Mouse (Mus musculus) hindbrain, embryonic 13.5 days (tissue): ENCODE measurements around the gene Olfr1123. TPM values are rescaled to one million over a fixed set of nuclear protein-coding genes. Genes with fewer than 3 reads are reported as not detected.
"Not testable (repeated sequence)": the region's sequence is repeated elsewhere in the genome, so short reads cannot be mapped to it uniquely, and the experiment has no call there.

Source experiments
- ATAC-seq: fragments of 200-750 bp; cut with Nextera tagmentation; 2 replicates; pipeline ENCODE4 v1.8.0; 2017; ENCODE audit warnings: moderate TSS enrichment; ENCODE audit not compliant: low FRiP score
- H3K27ac ChIP-seq: fragments of 300-500 bp; sonication (generic); 2 replicates; pipeline ENCODE4 v1.5.1; 2015; ENCODE audit warnings: inconsistent platforms, mild to moderate bottlenecking, moderate library complexity
- H3K27me3 ChIP-seq: fragments of 300-500 bp; sonication (generic); 2 replicates; pipeline ENCODE4 v1.6.1; 2015; ENCODE audit warnings: mild to moderate bottlenecking, inconsistent platforms
- H3K36me3 ChIP-seq: fragments of 300-500 bp; sonication (generic); 2 replicates; pipeline ENCODE4 v1.6.1; 2015; ENCODE audit warnings: mild to moderate bottlenecking, inconsistent platforms
- H3K4me1 ChIP-seq: fragments of 300-500 bp; sonication (generic); replicated peaks from 2 replicates; pipeline ENCODE4 v1.6.1; 2015; ENCODE audit warnings: inconsistent platforms
- H3K4me2 ChIP-seq: fragments of 300-500 bp; sonication (generic); 2 replicates; pipeline ENCODE4 v1.6.1; 2015; ENCODE audit warnings: inconsistent platforms, mild to moderate bottlenecking, moderate library complexity
- H3K4me3 ChIP-seq: fragments of 300-500 bp; sonication (generic); 2 replicates; pipeline ENCODE4 v1.5.1; 2015; ENCODE audit warnings: mild to moderate bottlenecking, inconsistent platforms
- H3K9ac ChIP-seq: fragments of 300-500 bp; sonication (generic); 2 replicates; pipeline ENCODE4 v1.6.1; 2015; ENCODE audit warnings: mild to moderate bottlenecking, inconsistent platforms
- H3K9me3 ChIP-seq: fragments of 300-500 bp; sonication (generic); 2 replicates; pipeline ENCODE4 v1.6.1; 2016; ENCODE audit warnings: inconsistent platforms
- WGBS: fragments of 180-500 bp; shearing (Covaris S2); methylation state at CpG from one replicate; pipeline ENCODE4 v1.1.7; 2015; 5-methylcytosine and 5-hydroxymethylcytosine counted together
- polyA plus RNA-seq: library from polyadenylated mRNA; unstranded; fragments of >200 nt; fragmentation: Nextera tagmentation; extraction: Ambion mirVana; gene quantifications from 2 replicates; pipeline ENCODE4 v1.2.1, GENCODE M21; 2015

Gene Olfr1123
- polyA plus RNA-seq = not detected in 2 replicates

- no peaks in the 10 kb centered on the region for H3K36me3 ChIP-seq
- H3K4me3 ChIP-seq = no peak within 1 kb of the TSS
- WGBS = 93% methylated on average over 1 of the region's 1 CpGs
- H3K4me1 ChIP-seq = no peaks in the 10 kb centered on the region
- no peak for ATAC-seq
- H3K9me3 ChIP-seq = no peaks in the 10 kb centered on the region
- H3K27ac ChIP-seq = no peak within 1 kb of the TSS
- no peaks in the 10 kb centered on the region for H3K27me3 ChIP-seq
- H3K4me2 ChIP-seq = no peak within 1 kb of the TSS
- H3K9ac ChIP-seq = no peak within 1 kb of the TSS
These were observed at the start of gene Olfr1123 for GRCm38 (mm10) chr2:87416335-87416734. Gene Olfr1123, plus strand, starts transcription at chr2:87416635.

- H3K36me3 ChIP-seq = no peaks in the 10 kb centered on the region
- no peaks in the 10 kb centered on the region for H3K27me3 ChIP-seq
- no peak within 1 kb of the TSS for H3K4me3 ChIP-seq
- H3K9me3 ChIP-seq = no peaks in the 10 kb centered on the region
- no peak within 1 kb of the TSS for H3K9ac ChIP-seq
- H3K27ac ChIP-seq = no peak within 1 kb of the TSS
- 41% methylated on average over 1 of the region's 1 CpGs for WGBS
- no peak for ATAC-seq
- H3K4me1 ChIP-seq = no peaks in the 10 kb centered on the region
- H3K4me2 ChIP-seq = no peak within 1 kb of the TSS
These were observed 46.8 kb upstream of the Olfr1123 start, which contains the start of gene Olfr1121 for GRCm38 (mm10) chr2:87369595-87369994. Gene Olfr1121, plus strand, starts transcription at chr2:87369895.

- H3K9me3 ChIP-seq = no peaks in the 10 kb centered on the region
- H3K9ac ChIP-seq = no peak overlapping the region
- no peak overlapping the region for H3K4me2 ChIP-seq
- no peaks in the 10 kb centered on the region for H3K36me3 ChIP-seq
- WGBS = 88% methylated on average over 4 of the region's 4 CpGs
- no peaks in the 10 kb centered on the region for H3K4me1 ChIP-seq
- no peak for ATAC-seq
- no peak overlapping the region for H3K4me3 ChIP-seq
- no peaks in the 10 kb centered on the region for H3K27me3 ChIP-seq
- H3K27ac ChIP-seq = no peak overlapping the region
These were observed 44.7 kb upstream of the Olfr1123 start for GRCm38 (mm10) chr2:87371726-87372125.

GRCm38 (mm10) chr2:87383935-87384334 is 32.5 kb upstream of the Olfr1123 start:
- no peak overlapping the region for H3K9ac ChIP-seq
- 92% methylated on average over 2 of the region's 2 CpGs for WGBS
- no peak overlapping the region for H3K27ac ChIP-seq
- no peak overlapping the region for H3K4me2 ChIP-seq
- H3K4me3 ChIP-seq = no peak overlapping the region
- no peaks in the 10 kb centered on the region for H3K36me3 ChIP-seq
- H3K27me3 ChIP-seq = no peaks in the 10 kb centered on the region
- no peak for ATAC-seq
- no peaks in the 10 kb centered on the region for H3K9me3 ChIP-seq
- no peaks in the 10 kb centered on the region for H3K4me1 ChIP-seq

GRCm38 (mm10) chr2:87385549-87385948 is 30.9 kb upstream of the Olfr1123 start, which contains the start of gene Olfr1122:
Gene Olfr1122, plus strand, starts transcription at chr2:87385849.
- no peaks in the 10 kb centered on the region for H3K27me3 ChIP-seq
- H3K36me3 ChIP-seq = no peaks in the 10 kb centered on the region
- no peak within 1 kb of the TSS for H3K27ac ChIP-seq
- no peak within 1 kb of the TSS for H3K4me2 ChIP-seq
- 90% methylated on average over 2 of the region's 2 CpGs for WGBS
- no peak within 1 kb of the TSS for H3K4me3 ChIP-seq
- no peaks in the 10 kb centered on the region for H3K9me3 ChIP-seq
- no peaks in the 10 kb centered on the region for H3K4me1 ChIP-seq
- no peak within 1 kb of the TSS for H3K9ac ChIP-seq
- ATAC-seq = no peak

GRCm38 (mm10) chr2:87393605-87394004 is 22.8 kb upstream of the Olfr1123 start:
- not testable (repeated sequence) for H3K27ac ChIP-seq, H3K27me3 ChIP-seq, H3K36me3 ChIP-seq, H3K4me3 ChIP-seq, H3K9me3 ChIP-seq, H3K9ac ChIP-seq, H3K4me2 ChIP-seq, H3K4me1 ChIP-seq
- WGBS = 95% methylated on average over 5 of the region's 5 CpGs
- ATAC-seq = peak; percentile 46; the same call in 1 of the 2 replicates

GRCm38 (mm10) chr2:87394686-87395085 is 21.7 kb upstream of the Olfr1123 start:
- H3K9me3 ChIP-seq, H3K4me1 ChIP-seq, H3K27ac ChIP-seq, H3K9ac ChIP-seq, H3K4me3 ChIP-seq, H3K4me2 ChIP-seq, H3K27me3 ChIP-seq, H3K36me3 ChIP-seq, ATAC-seq: not testable (repeated sequence)
- WGBS = 84% methylated on average over 7 of the region's 7 CpGs

GRCm38 (mm10) chr2:87429975-87430374 is 13.5 kb downstream of the Olfr1123 start, which contains the start of gene Olfr1124:
Gene Olfr1124, plus strand, starts transcription at chr2:87430275.
- Histone ChIP-seq H3K4me2 (no peak within 1 kb of the TSS), H3K27me3 (no peaks in the 10 kb centered on the region), H3K9ac (no peak within 1 kb of the TSS), H3K36me3 (no peaks in the 10 kb centered on the region), H3K9me3 (no peaks in the 10 kb centered on the region), H3K27ac (no peak within 1 kb of the TSS), H3K4me1 (no peaks in the 10 kb centered on the region), H3K4me3 (no peak within 1 kb of the TSS)
- ATAC-seq = no peak
- WGBS = 88% methylated on average over 1 of the region's 1 CpGs

GRCm38 (mm10) chr2:87437731-87438130 is 21.3 kb downstream of the Olfr1123 start:
- Histone ChIP-seq H3K27ac (no peak overlapping the region), H3K36me3 (no peaks in the 10 kb centered on the region), H3K4me3 (no peak overlapping the region), H3K9me3 (no peaks in the 10 kb centered on the region), H3K27me3 (no peaks in the 10 kb centered on the region), H3K4me1 (no peaks in the 10 kb centered on the region), H3K4me2 (no peak overlapping the region), H3K9ac (no peak overlapping the region)
- 91% methylated on average over 16 of the region's 16 CpGs for WGBS
- no peak for ATAC-seq

- H3K27ac ChIP-seq = no peak within 1 kb of the TSS
- H3K4me1 ChIP-seq = no peaks in the 10 kb centered on the region
- H3K4me3 ChIP-seq = no peak within 1 kb of the TSS
- no peak within 1 kb of the TSS for H3K9ac ChIP-seq
- H3K27me3 ChIP-seq = no peaks in the 10 kb centered on the region
- H3K9me3 ChIP-seq = no peaks in the 10 kb centered on the region
- H3K4me2 ChIP-seq = no peak within 1 kb of the TSS
- no peaks in the 10 kb centered on the region for H3K36me3 ChIP-seq
- no peak for ATAC-seq
These were observed 37.2 kb downstream of the Olfr1123 start, which contains the start of gene Olfr1126 for GRCm38 (mm10) chr2:87453662-87454061. Gene Olfr1126, plus strand, starts transcription at chr2:87453962.

GRCm38 (mm10) chr2:87461769-87462168 is 45.3 kb downstream of the Olfr1123 start:
- Histone ChIP-seq H3K27ac (no peak overlapping the region), H3K27me3 (no peaks in the 10 kb centered on the region), H3K9ac (no peak overlapping the region), H3K36me3 (no peaks in the 10 kb centered on the region), H3K9me3 (no peaks in the 10 kb centered on the region), H3K4me3 (no peak overlapping the region), H3K4me1 (no peaks in the 10 kb centered on the region), H3K4me2 (no peak overlapping the region)
- no peak for ATAC-seq
- 95% methylated on average over 4 of the region's 4 CpGs for WGBS
